Mouse (Mus musculus) cerebellum, postnatal 4 days (tissue): Measurements from ENCODE around the gene Plcb4.

Experiments used
- DNase-seq, 2 experiments: peaks; one replicate each; pipeline ENCODE4 v3.0.0; 2022; ENCODE audit warnings: low spot score in 2 of 2, mixed read lengths in 1 of 2

Plcb4 gene

GRCm38 (mm10) chr2:136002118-136002517, 343.3 kb downstream of the Plcb4 start:
- DNase-seq = no peak

GRCm38 (mm10) chr2:136003836-136004235, 345.0 kb downstream of the Plcb4 start:
- no peak for DNase-seq

- no peak for DNase-seq
Observed at GRCm38 (mm10) chr2:136006280-136006679, 347.5 kb downstream of the Plcb4 start.

- no peak for DNase-seq
Observed at GRCm38 (mm10) chr2:136012759-136013158, 353.9 kb downstream of the Plcb4 start.

GRCm38 (mm10) chr2:136048464-136048863, 389.7 kb downstream of the Plcb4 start:
- DNase-seq = no peak

- DNase-seq = peak in 1 of 2 experiments; percentile 34
Observed at GRCm38 (mm10) chr2:136050793-136051615, 392.2 kb downstream of the Plcb4 start.

- no peak for DNase-seq
Observed at GRCm38 (mm10) chr2:136051688-136052289, 393.0 kb downstream of the Plcb4 start, which contains the start of gene Lamp5. Gene Lamp5, plus strand, starts transcription at chr2:136052239.

- no peak for DNase-seq
Observed at GRCm38 (mm10) chr2:136057861-136058331, 399.1 kb downstream of the Plcb4 start.

GRCm38 (mm10) chr2:136058398-136058797, 399.6 kb downstream of the Plcb4 start:
- DNase-seq = no peak

- no peak for DNase-seq
Observed at GRCm38 (mm10) chr2:136059029-136059669, 400.3 kb downstream of the Plcb4 start.
